ENCODE assay signal across 11 mouse cellular contexts in genomic region chr7:26775866-26776265, GRCm38 (mm10). TPM values are rescaled to one million over a fixed set of nuclear protein-coding genes. Genes with fewer than 3 reads are reported as not detected.
A peak's percentile ranks its signal among the peaks of the same experiment; 100 is the strongest.
DNase-seq lines count a peak whose midpoint lies in the region; ATAC-seq and TF ChIP-seq lines count a peak whose summit lies in the region.
"Had no signal": no experiment of that assay in that cellular context is flagged by ENCODE, and none has a peak within 500 bp of the region (broad histone marks: within the 10 kb centered on the region; RNA-seq: fewer than 3 reads in every experiment).

No protein-coding gene starts in this region.

- peak; percentile 72 for DNase-seq in heart, embryonic 10.5 days (ENCODE audit: low spot score)
- DNase-seq in heart, postnatal 25 days (ENCODE audit: low spot score), result no peak
- DNase-seq in ES-E14 (ENCODE audit: low read depth, low spot score), result no peak
- peak; percentile 20 for DNase-seq in induced T-regulatory cell, adult 2 months (ENCODE audit: low read depth)
- peak; percentile 10 for DNase-seq in lung, postnatal 10 days
- DNase-seq in right cerebral cortex, postnatal 36 days (ENCODE audit: low spot score in 2 of 2), result no peak
- no peak for DNase-seq in spleen, adult 18-20 months

- WGBS in heart, embryonic 10.5 days, result 5% methylated on average over 5 of the region's 6 CpGs

- H3K9ac ChIP-seq in ES-E14 (ENCODE audit: insufficient read depth, low read depth, low read length, poor library complexity, severe bottlenecking), result no peak overlapping the region
- H3K9ac ChIP-seq: embryonic facial prominence, embryonic 12.5 days had no signal

- no peaks in the 10 kb centered on the region for H3K27me3 ChIP-seq in heart, embryonic 10.5 days (ENCODE audit: insufficient read depth, poor library complexity, severe bottlenecking)
- H3K27me3 ChIP-seq: embryonic facial prominence, embryonic 12.5 days had no signal

- no peaks in the 10 kb centered on the region for H3K4me1 ChIP-seq in heart, embryonic 10.5 days
- H3K4me1 ChIP-seq in ES-E14 (ENCODE audit: control insufficient read depth in 2 of 2, insufficient read depth in 2 of 2, low read length in 2 of 2, poor library complexity in 1 of 2), result peaks cover 0 to 3% of the 10 kb centered on the region in 2 experiments; a peak in 2 of 4 replicates
- H3K4me1 ChIP-seq: embryonic facial prominence, embryonic 12.5 days had no signal

- H3K27ac ChIP-seq in heart, embryonic 10.5 days, result no peak overlapping the region
- H3K27ac ChIP-seq in ES-E14 (ENCODE audit: insufficient read depth, low read depth, low read length, poor library complexity, severe bottlenecking), result no peak overlapping the region
- H3K27ac ChIP-seq: embryonic facial prominence, embryonic 12.5 days had no signal

- H3K4me3 ChIP-seq in heart, embryonic 10.5 days, result no peak overlapping the region
- no peak overlapping the region for H3K4me3 ChIP-seq in ES-E14 (ENCODE audit: insufficient read depth in 1 of 2, low read depth in 1 of 2, low read length in 2 of 2, poor library complexity in 1 of 2, severe bottlenecking in 1 of 2)
- H3K4me3 ChIP-seq: embryonic facial prominence, embryonic 12.5 days had no signal

- H3K9me3 ChIP-seq in heart, embryonic 10.5 days, result no peaks in the 10 kb centered on the region
- no peaks in the 10 kb centered on the region for H3K9me3 ChIP-seq in ES-E14 (ENCODE audit: control insufficient read depth, insufficient read depth, low read depth, low read length)
- H3K9me3 ChIP-seq: embryonic facial prominence, embryonic 12.5 days had no signal

- in situ Hi-C loops in ES-E14 (cut with MboI; ENCODE audit: low sequenced_read_pairs in 2 of 2, unreplicated experiment in 2 of 2), result loop anchor here in 1 of 2 experiments (10.0 kb wide), 1 partner anchor 349 kb away; no protein-coding TSS in a partner anchor

- no peaks in the 10 kb centered on the region for H3K36me3 ChIP-seq in heart, embryonic 10.5 days
- H3K36me3 ChIP-seq in ES-E14 (ENCODE audit: control insufficient read depth, insufficient read depth, low read length, poor library complexity, severe bottlenecking), result no peaks in the 10 kb centered on the region
- H3K36me3 ChIP-seq: embryonic facial prominence, embryonic 12.5 days had no signal

- ATAC-seq in megakaryocyte-erythroid progenitor cell, adult 5-6 weeks (replicated peaks; ENCODE audit: low FRiP score, low TSS enrichment, poor library complexity, severe bottlenecking), result no peak

- intact Hi-C loops in heart, postnatal 25 days (cut with DNase I), result loop anchor here (10.0 kb wide), 1 partner anchor 349 kb away; no protein-coding TSS in a partner anchor

TF ChIP-seq in ES-E14, 5 proteins besides CTCF, POLR2A, EP300 and RAD21:
- TF ChIP-seq ZC3H11A (IDR thresholded peaks at IDR 0.05; ENCODE audit: borderline replicate concordance, low read depth, low read length) (peak; percentile 76; the same call in 1 of the 2 replicates), HCFC1 (IDR thresholded peaks at IDR 0.05; ENCODE audit: borderline replicate concordance, insufficient read depth, low read length) (no peak)

RNA-seq across cellular contexts. Expression of gene Cyp2b19, which starts 18.9 kb away (rescaled TPM):
- polyA plus RNA-seq in heart, embryonic 10.5 days (2016; fragmentation: Nextera tagmentation; extraction: Ambion mirVana), result not detected in 2 replicates
- total RNA-seq in heart, postnatal 25 days (2021), result not detected
- total RNA-seq in ES-E14 (2012; rRNA removed), result not detected in 2 replicates
- not detected in 2 replicates for total RNA-seq in megakaryocyte-erythroid progenitor cell, adult 5-6 weeks (2014; fragmentation: Nextera tagmentation)
- total RNA-seq in megakaryocyte-erythroid progenitor cell, adult 5-6 weeks (2017), result not detected in 2 replicates
- total RNA-seq: heart, adult 8-10 months had no signal
- polyA plus RNA-seq: liver, embryonic 16.5 days had no signal

RNA-seq across cellular contexts. Expression of gene Cyp2g1, which starts 32.8 kb away (rescaled TPM):
- polyA plus RNA-seq in heart, embryonic 10.5 days (2016; fragmentation: Nextera tagmentation; extraction: Ambion mirVana), result not detected in 2 replicates
- total RNA-seq in heart, postnatal 25 days (2021), result not detected
- total RNA-seq in ES-E14 (2012; rRNA removed), result not detected in 2 replicates
- total RNA-seq in megakaryocyte-erythroid progenitor cell, adult 5-6 weeks (2014; fragmentation: Nextera tagmentation), result not detected in 2 replicates
- not detected in 2 replicates for total RNA-seq in megakaryocyte-erythroid progenitor cell, adult 5-6 weeks (2017)
- total RNA-seq: heart, adult 8-10 months had no signal
- polyA plus RNA-seq: embryonic facial prominence, embryonic 12.5 days; liver, embryonic 16.5 days had no signal

RNA-seq across cellular contexts. Expression of gene Cyp2a5, which starts 59.2 kb away (rescaled TPM):
- polyA plus RNA-seq in heart, embryonic 10.5 days (2016; fragmentation: Nextera tagmentation; extraction: Ambion mirVana), result not detected in 2 replicates
- total RNA-seq in heart, postnatal 25 days (2021), result not detected
- total RNA-seq in ES-E14 (2012; rRNA removed), result not detected in 2 replicates
- not detected in 2 replicates for total RNA-seq in megakaryocyte-erythroid progenitor cell, adult 5-6 weeks (2014; fragmentation: Nextera tagmentation)
- total RNA-seq in megakaryocyte-erythroid progenitor cell, adult 5-6 weeks (2017), result not detected in 2 replicates
- polyA plus RNA-seq: embryonic facial prominence, embryonic 12.5 days had no signal

Comparison
In these comparisons a context has a peak if more than half of its experiments do, and no peak if none do; other contexts are left out.
1. DNase-seq: peak in heart, embryonic 10.5 days (single experiment), induced T-regulatory cell, adult 2 months (single experiment) and lung, postnatal 10 days (single experiment); none in heart, postnatal 25 days (single experiment), ES-E14 (single experiment), right cerebral cortex, postnatal 36 days (0 of 2) and spleen, adult 18-20 months (0 of 2).